Mouse (Mus musculus) urinary bladder, adult 18-20 months (tissue): ENCODE data around the gene Sgms1.

Experiments used
- DNase-seq, 2 experiments: peaks; one replicate each; pipeline ENCODE4 v3.0.0; 2022; ENCODE audit warnings: low spot score in 2 of 2, mixed read lengths in 2 of 2

Gene Sgms1

DNA sequence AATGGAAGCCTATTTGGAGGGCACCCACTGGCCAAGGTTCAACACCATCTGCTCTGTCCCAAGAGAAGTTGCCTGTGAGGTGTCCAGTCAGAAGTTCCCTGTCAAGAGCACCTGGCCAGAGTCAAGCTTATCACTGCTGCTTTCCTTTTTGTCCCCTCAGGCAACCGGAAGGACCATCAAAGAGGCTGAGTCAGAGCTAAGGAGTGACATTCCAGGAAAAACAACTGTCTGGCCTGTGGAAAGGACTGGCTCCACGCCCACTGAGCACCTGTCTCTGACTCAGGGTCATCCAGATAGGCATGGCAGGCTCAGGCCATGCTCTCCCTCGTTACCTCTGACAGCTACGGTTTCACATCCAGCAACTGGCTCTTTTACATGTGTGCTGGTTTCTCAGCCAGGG is 147.4 kb downstream of the Sgms1 start:
- no peak for DNase-seq

DNA sequence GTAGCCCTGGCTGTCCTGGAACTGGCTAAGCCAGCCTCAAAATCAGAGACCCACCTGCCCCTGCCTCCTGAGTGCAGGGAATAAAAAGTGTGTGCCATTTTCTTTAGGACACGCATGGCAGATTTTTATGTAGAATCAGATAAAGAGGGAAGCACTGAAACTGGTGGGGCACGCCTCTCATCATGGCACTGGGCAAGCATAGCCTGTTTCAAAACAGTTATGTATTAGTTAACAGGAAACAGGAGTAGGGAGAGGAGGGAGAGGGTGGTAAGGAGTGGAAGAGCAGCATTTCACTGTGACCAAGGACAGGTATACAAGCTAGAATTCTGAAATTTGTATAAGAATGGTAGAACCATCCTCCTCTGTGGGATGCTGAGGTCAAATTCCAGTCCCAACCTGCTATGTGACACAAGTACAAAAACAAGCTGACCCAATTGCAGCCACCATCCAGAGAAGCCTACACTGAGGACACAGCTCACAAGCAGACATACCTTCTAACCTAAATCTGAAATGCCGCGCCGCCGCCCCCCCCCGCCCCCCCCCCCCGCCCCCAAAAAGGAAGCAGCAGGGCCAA is 149.0 kb downstream of the Sgms1 start:
- no peak for DNase-seq

DNA sequence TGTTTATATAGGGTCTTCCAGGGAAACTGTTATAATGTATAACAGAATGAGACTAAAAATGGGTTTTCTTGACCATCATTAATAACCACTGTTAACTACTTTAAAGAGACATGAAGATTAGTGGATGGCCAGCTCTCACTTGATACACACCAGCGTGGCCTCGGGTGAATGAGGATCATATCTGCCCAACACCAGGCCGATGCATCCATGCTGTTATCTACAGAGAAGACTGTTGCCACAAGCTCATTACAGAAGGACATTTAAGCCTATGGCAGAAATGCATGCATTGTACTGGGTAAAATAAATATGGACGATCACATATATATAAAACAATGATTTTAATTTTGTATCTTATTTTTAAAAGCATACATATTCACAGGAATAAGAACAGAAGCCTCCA is 149.6 kb downstream of the Sgms1 start:
- no peak for DNase-seq

DNA sequence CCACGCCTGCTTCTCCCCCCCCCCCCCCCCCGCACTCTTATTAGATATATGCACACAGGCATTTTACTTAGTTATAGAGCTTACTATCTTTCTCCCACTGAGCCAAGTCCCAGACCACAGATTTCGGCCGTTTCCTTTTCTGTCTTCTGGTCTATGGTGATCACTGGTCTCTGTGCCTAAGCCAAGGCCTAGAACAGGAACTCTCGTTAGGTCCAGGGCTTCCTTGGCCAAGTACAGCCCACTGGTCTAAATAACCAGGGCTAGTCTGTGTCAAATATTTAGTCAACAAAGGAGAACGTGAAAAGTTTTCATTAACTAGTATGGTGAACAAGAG is 150.1 kb downstream of the Sgms1 start:
- no peak for DNase-seq

DNA sequence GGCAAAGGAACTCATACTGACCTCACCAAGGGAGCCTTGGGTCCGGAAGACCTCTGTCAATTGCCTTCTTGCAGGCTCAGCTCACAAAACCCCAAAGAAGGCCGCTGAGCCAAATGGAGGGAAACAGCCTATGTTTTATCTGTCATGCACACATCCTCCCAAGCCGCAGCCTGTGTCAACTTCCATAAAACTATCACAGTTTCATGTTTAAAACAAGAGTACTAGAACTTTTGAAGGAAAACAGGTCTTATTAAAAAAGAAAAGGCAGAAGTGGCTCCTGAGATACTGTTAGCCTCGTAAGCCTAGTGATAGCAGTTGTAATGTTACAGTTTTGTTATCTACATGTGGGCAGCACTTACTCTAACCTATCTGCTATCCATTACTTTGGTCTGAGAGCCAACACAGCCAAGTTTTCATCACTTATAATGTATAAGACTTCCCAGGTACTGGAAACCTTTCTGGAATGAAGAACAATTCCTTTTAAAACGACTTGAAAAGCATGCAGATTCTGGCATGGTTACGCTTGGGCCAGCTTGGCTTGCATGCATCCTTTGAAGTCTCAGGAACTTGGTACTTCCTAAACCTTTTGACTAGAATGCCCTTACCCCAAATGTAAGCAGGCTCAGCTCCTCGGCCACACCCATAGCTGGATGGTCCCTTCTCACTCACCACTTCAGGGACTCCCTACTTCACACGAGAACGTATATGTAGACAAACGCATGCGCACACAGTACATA is 150.6 kb downstream of the Sgms1 start:
- DNase-seq, result no peak

DNA sequence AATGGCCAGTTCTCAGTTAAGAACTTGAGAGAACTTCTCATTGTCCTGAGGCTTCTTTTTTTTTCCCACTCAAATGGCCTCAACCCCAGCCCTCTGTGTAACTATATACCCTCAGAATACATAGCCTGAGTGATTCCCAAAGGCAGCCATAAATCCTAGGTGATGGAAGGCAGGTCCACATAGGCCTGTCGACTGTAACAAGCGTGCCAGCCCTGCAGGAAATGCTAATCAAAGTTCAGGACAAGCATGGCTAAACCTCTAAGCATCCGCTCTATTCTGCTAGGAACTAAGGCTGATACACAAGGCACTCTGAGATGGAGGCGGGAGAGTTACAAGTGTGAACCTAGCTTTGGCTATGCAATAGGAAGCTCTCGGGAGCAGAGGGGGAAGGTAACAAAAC is 151.8 kb downstream of the Sgms1 start:
- DNase-seq, result no peak

DNA sequence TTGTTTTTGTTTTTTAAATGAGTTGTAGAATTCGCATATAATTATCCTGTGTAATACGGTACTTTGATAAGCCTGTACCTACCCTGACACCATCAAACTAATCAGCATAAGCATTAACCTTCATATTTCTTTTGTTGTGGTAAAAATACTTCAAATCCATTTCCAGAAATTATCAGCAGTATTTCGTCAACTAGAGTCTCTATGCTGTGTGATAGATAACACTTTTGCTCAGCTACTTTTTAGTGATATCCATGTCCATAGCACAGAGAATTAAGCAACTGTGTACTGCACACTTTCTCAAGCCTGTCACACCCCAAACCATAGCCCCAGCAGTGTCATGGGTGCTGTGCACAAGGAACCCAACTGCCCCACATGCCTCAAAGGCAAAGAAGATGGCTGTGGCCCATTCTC is 152.3 kb downstream of the Sgms1 start:
- no peak for DNase-seq

DNA sequence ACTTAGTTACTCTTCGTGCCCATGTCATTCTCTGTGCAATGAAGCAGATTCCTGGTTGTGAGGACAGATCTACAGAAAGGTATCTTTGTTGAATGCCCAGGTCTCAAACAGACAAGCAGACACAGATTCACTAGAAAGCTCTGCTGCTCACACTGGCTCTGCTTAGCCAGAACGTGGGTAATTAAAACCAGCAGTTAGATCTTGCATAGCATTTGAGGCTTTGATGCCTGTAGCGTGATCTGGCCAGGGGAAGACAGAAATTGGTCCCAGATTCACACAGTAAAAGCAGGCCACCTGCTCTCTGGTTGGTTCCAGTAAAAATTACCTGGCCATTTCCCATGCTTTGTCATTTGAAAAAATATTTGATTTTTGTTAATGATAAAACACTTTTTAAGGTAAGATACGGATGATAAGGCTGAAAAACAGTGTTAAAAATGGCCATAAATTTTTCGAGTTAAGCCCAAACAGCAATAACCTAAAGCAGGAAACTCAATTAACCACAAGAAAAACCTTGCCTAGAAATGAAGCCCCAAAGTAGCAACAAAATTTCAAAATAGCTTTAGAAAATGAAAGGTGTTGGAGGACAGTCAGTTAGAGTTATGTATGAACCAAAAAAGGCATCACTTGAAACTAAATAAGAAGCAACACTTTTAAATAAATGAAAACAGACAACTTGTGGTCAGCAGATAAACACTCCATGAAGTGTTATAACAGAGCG is 154.6 kb downstream of the Sgms1 start:
- DNase-seq, result no peak

DNA sequence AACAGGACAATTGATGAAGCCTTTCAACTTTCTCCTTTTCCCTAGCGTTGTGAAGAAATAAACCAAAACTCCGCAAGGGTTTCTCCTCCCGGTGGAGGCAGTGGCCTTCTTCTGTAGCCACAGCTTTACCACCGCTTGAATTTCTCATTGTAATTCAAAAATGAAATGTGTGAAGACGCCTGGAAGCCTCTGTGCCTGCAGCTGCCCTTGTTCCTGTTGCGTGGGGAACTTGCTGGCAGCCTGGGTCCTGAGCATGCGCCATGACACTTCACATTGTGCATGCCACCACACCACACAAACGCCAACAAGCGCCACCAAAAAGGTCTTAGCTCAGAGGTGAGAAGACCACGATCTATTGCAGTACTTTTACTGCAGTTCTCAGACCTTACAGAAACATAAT is 158.2 kb downstream of the Sgms1 start:
- no peak for DNase-seq

DNA sequence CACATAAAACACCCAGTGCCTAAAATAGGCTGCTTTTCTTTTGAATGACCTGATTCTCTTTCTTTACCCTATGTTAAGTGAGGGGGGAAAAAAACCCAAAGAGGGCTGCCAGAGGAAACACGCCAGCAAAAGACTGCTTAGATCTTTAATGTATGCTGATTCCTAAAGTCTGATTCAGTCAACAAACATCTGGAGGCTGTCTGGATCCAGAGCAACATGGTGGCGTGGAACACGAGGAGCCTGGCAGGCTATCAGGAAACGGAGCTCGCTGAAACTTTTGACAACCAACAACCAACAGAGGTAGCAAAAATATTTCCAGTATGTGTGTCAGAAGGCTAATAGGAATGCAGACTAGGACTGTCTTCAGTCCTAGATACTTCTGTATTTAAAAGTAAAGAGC is 158.7 kb downstream of the Sgms1 start:
- no peak for DNase-seq

DNA sequence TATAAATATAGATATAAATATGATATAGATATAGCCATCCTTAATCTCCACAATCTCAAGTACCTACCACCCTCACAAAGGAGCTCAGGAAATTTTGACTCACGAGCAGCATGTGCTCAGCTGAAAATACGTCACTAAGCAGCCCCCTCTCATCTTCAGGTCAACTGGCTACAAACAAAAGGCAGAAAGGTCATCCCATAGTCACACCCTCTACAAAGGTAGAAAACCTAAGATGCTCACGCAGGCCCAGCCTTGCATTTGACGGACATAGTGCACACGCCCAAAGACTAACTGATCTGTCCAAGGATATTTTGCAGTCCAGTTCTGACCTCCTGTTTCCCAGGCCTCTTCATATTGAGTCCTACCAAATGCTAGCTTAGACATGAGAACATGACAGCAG is 159.2 kb downstream of the Sgms1 start:
- DNase-seq, result no peak

DNA sequence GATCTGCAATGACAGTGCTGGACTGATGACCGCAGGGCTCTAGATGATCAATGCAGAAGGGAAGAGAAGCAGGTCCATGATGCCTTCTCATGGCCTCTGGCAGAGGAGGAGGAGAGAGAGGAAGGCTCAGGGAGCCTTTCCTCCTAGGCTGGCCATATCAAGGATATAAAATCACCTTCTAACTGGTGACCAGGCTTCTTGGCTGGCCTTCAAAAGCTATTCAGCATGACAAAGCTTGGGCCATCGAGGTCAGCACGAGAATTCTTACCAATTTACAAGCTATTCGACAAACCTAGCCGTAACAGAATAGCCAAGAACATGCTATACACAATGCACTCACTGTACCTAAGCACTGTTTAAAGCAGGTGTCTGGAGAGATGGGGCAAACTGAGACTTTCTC is 159.7 kb downstream of the Sgms1 start:
- DNase-seq, result no peak

DNA sequence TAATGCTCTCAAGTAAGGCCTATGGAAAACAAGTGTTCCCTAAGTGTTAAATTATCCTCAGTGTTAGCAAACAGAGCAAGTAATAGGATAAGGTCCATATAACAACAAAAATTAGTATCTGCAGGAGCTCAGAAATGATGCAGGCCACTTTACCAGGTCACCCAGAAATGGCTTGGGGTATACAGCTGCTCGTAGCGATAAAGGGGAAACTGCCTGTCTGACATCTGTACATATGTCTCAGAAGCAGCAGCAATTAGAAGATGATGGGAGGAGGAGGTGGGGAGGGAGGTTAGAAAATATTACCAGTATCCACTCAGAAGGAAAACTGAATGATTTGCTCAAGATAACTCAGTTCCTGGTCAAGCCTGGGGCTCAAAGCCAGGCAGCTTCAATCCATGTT is 162.3 kb downstream of the Sgms1 start:
- DNase-seq, result no peak

DNA sequence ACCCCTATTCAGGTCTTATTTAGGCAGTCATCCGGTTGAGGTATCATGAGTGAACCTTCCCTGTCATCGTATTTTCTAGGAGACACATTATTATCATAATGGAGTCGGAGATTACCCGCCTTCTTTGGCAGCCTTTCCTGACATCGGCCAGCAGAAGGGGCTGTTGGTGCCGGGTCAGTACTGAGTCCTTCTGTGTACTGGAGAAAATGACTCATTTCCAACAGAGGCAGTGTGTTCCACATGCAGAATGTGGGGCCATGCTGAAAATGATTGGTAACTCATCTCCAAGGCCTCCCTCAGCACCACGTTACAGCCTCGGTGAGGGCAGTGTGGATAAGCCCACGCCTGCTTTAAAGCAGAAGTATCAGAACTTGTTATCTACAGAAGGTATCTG is 164.4 kb downstream of the Sgms1 start:
- no peak for DNase-seq

DNA sequence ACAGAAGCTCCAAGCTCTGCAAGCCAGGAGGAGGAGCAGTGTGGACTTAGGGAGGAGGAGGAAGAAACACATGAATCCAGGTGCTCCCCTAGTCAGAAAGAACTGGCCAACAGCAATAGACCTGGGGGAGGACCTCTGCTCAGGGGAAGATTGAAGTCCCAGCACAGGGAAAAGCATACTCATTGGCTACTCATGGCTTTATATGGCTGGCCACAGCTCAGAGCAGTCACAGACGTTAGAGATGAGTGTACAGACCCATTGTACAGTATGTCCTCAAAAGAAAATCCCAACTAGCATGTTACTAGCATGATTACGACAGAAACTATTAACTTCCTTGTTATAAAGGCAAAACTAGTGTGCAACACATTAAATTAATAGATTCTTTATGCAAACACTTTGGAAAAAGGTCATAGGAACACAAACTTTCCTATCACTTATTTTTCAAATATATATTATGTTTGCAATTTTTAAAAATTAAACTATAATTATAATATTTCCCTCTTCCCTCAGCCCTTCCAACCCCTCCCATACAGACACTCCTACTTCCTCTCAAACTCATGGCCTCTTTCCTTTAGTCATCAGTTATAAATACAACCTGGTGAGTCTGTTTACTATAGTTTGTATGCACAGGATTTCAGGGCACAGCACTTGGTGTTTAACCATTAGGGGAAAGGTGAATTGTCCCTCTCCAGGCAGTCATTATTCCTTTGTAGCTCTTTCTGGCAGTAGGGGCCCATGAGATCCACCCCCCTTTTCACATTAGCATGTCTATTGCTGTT is 165.0 kb downstream of the Sgms1 start:
- no peak for DNase-seq

DNA sequence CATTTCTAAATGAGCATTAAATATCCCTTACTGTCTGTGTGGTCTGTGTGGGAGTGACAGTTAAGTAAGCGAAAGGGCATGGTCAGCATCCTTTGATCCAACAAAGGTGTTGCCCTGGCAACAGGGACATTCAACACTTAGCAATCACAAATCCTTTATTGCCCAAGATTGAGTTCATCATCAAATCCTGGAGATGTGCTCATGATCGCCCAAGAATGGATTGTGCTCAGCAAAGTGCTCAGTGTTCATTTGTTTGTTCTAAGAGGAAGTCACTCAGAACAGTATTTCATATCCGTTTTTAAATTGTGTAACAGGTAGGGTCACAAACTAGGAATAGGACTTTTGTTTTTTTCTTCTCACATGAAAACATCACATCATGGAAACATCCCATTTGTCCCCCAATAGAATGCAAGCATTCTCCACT is 165.8 kb downstream of the Sgms1 start:
- DNase-seq, result no peak

DNA sequence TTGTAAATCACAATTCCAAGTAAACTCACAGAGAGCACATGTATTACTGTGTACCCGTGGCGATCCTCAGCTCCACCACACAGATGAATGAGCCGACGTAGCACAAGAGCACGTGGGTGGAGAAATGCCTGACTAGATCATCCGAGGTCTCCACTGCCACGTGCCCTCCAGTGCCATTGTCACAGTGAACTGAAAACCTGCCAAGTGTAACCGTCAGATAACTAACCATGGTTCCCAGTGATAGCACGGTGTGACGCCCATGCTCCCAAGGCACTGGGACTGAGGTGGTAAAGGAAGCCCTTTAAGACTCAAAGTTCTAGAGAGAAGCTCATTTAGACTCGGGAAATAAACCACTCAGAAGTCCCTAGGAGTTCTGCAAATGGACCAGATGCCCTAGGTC is 167.4 kb downstream of the Sgms1 start:
- DNase-seq, result no peak

DNA sequence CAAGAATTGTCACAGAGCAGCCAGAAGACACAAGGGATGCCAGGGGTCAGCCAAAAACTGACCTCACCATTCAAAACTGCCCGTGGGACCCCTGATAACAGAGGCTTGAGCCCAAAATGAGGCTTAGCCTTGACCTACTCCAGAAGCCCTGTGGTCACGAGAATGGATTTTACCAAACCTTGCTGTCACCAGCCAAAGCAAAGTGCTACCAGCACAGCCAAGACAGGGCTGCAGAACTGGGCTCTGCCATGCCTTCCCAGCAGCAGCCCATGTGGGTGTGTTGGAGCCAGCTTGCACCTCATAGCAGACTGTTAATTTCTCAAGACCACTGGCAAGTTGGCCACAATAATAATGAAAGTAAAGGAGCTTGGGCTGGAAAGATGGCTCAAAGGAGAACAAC is 168.5 kb downstream of the Sgms1 start:
- DNase-seq, result no peak

DNA sequence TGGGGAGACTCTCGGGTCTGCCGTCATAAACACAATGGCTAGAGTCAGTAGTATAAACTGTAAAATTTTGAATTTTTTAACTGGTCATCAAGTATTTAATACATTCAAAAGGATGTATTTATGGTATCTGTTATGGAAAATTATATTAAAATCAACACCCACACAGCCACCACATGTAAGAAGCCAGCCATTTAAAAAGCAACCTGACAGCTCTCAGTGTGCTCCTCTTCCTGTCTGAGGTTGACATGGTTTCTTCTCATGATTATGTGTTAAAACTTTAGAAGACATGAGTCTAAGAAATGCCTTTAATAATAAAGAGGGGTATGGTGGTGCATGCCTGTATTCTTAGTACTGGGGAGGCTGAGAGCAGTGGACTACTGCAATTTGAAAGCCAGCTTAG is 172.8 kb downstream of the Sgms1 start:
- DNase-seq, result no peak

DNA sequence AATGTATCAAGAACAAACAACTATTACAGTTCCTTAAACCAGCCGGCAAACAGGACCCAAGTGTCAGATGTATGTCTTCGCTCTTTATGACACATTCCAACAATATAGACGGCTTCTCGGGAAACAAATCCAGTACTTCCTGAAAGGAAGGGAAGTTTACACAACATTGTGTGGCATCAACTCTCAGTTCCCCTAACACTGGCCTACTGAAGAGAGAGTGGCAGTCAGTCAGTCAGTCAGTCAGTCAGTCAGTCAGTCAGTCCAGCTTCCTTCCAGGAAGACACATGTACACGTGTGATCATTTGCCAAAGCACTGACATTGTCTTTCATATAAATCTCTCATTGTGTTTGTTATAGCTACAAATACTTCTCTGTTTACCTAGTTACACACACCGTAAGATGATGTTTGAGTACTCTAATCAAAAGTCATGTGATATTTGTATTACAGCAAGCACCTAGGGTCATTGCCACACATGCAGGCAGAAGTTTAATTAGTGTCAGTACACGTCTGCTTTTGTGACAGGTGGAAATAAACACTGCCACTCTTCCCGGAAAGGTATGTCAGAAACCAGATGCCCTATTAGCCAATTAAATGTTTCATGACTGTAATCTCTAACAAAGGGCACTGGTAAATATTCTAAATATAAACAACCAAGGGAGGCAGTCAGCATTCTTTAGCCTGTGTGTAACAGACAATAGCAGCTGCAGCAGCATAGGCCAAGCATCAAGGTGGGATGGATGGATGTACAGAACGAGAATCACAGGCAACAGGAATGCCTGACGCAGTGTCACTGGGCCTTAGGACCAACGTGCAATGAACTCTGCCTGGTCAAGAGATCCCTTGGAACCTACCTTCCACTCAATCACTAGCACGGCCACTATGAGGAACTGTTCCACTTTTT is 174.4 kb downstream of the Sgms1 start:
- DNase-seq, result no peak

DNA sequence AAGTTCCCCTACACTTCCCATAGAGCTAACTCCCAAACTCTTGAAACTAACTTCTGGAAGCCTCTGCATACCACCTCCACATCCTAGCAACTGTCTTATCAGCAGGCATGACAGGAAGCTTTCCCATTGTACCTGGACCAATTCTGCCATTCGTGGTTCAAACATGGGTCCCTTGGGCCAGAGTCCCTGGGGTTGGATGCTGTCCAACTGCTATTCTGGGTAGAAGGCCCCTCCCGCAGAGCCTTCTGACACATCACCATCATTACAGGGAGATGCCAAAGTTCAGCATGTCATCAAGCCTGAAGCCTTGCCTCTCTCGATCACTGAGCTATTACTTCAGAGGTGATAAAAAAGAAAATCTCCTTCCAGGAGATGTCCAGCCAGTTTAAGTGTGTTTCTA is 175.9 kb downstream of the Sgms1 start:
- DNase-seq, result no peak

DNA sequence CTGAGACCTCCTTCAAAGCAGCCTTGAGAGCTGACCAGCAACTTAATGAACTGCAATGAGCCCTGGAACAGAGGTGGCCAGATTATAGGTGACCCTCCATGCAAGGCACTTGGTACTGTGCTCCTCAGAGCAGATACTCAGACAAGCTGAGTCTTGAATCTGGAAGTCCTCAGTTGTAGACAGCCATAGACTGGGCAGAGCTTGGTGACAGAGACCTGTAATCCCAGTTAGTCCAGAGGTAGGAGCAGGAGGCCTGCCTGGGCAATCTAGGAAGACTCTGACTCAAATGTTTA is 178.3 kb downstream of the Sgms1 start:
- no peak for DNase-seq
